Mouse (Mus musculus) gastrocnemius, postnatal 10 days (tissue): ENCODE results near the gene Pygm. TPM values are rescaled to one million over a fixed set of nuclear protein-coding genes. Genes with fewer than 3 reads are reported as not detected.

Experiments
- DNase-seq: peaks from one replicate; pipeline ENCODE4 v3.0.0; 2021; ENCODE audit warnings: mixed read lengths
- long read RNA-seq, 2 experiments: library from polyadenylated mRNA; stranded (forward); transcript quantifications; one replicate each; pipeline ENCODE4 v2.0.0; 2021
- total RNA-seq, 2 experiments: library from RNA; stranded (reverse); gene quantifications; 2 replicates each; pipeline ENCODE4 v1.2.3; 2021

The Pygm gene
- total RNA-seq = 1,000 to 10,000 TPM; 3,066 to 3,425 TPM
- long read RNA-seq, experiment 1, transcript Pygm-201 (20 exons, 2,874 nt) = major isoform, 1,189 of 1,738 reads
- long read RNA-seq, experiment 1, partial matches to known transcripts = 507 of 1,738 reads
- long read RNA-seq, experiment 1, other reads (novel, unspliced or antisense) = 40 of 1,738 reads
- long read RNA-seq, experiment 2, transcript Pygm-201 (20 exons, 2,874 nt) = major isoform, 1,134 of 1,708 reads
- long read RNA-seq, experiment 2, partial matches to known transcripts = 537 of 1,708 reads
- long read RNA-seq, experiment 2, other reads (novel, unspliced or antisense) = 35 of 1,708 reads

DNA sequence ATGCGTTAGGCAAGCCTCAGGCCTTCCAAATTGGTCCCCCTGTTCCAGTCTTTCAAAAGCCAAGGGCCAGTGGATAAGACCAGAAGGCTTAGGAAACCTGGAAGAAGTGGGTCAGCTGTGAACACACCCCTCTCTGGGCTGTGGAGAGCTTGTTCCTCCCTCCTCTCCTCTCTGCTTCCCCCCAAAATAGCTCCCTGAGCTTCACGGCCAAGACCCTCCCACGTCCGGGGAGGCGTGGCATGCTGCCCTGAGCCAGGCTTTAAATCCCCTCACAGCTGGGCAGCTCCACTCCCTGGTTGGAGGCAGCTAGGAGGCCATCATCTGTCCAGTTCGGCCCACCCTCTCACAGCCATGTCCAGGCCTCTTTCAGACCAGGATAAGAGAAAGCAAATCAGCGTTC, at the start of gene Pygm:
TSS of gene Pygm (plus strand) at position 272 of the 400 bp plus-strand sequence.
- DNase-seq = peak; percentile 90

DNA sequence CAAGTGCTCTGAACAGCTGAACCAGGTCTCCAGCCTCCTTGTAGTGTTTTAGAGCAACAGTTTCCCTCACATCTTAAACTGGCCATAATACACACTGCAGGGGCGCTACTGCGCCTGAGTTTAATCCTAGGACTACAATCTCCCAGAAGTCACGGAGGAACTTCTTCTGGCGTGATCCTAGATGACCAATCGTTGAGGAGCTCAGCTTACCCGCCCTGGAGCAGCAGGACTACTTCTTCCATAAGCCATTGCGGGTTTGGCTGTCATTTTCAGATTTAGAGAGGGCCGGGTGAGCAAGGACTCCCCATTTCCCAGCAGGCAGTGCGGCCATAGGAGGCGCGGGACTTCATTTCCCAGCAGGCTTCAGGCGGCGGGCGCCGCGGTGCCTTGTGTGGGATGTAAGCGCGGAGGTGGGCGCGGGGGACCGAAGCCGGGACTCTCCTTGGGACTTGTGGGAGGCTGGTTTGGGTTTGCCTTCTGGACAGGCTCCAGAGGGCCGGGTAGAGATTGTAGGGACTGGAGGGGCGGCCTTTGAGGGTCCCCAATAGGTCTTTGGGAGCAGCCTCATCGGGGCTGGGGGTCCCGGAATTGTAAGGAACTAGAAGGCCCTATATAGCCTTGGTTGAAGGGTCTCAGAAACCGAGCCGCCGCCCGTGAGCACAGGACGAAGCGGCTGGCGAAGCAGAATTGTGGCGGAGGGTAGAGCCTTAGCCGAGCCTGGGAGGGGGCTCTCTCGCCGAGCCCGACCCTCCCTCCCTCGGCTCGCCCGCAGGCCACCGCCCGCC, 49.3 kb upstream of the Pygm start, which contains the start of gene Men1:
TSS of gene Men1 (plus strand) at position 307 of the 785 bp plus-strand sequence.
- peak; percentile 83 for DNase-seq

DNA sequence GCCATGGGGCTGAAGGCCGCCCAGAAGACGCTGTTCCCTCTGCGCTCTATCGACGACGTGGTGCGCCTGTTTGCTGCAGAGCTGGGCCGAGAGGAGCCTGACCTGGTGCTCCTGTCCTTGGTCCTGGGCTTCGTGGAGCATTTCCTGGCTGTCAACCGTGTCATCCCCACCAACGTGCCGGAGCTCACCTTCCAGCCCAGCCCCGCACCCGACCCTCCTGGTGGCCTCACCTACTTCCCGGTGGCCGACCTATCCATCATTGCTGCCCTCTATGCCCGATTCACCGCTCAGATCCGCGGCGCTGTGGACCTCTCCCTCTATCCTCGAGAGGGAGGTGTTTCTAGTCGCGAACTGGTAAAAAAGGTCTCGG, 48.8 kb upstream of the Pygm start:
- DNase-seq = no peak

GRCm38 (mm10) chr19:6336920-6337319, 47.3 kb upstream of the Pygm start:
- DNase-seq = peak; percentile 4

DNA sequence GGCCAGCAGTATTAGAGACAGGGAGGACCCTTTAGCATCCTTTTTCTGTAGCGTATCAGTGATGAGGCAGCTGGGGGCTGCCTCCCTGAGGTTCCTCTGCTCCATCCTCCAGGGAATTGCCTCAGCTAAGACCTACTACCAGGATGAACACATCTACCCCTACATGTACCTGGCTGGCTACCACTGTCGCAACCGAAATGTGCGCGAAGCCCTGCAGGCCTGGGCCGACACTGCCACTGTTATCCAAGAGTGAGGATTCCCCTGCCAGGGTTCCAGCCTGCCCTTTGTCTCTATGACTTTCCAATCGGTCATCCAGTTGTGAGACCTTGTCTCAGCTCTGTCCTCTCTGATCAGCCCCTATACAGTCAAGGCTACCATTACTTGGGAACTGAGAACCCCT, 46.0 kb upstream of the Pygm start:
- no peak for DNase-seq

- no peak for DNase-seq
Measured at GRCm38 (mm10) chr19:6338716-6339115, 45.5 kb upstream of the Pygm start.

GRCm38 (mm10) chr19:6339191-6339590, 45.0 kb upstream of the Pygm start:
- no peak for DNase-seq

GRCm38 (mm10) chr19:6339890-6340504, 44.2 kb upstream of the Pygm start:
- DNase-seq = no peak

GRCm38 (mm10) chr19:6340524-6341452, 43.4 kb upstream of the Pygm start, which contains the start of gene Map4k2:
TSS of gene Map4k2 (plus strand) at chr19:6341135.
- peak; percentile 87 for DNase-seq

- no peak for DNase-seq
Measured at GRCm38 (mm10) chr19:6341453-6342077, 42.6 kb upstream of the Pygm start.

GRCm38 (mm10) chr19:6342276-6342933, 41.8 kb upstream of the Pygm start:
- DNase-seq = no peak

GRCm38 (mm10) chr19:6343066-6343925, 40.9 kb upstream of the Pygm start:
- no peak for DNase-seq

GRCm38 (mm10) chr19:6343996-6344395, 40.2 kb upstream of the Pygm start:
- DNase-seq = no peak

DNA sequence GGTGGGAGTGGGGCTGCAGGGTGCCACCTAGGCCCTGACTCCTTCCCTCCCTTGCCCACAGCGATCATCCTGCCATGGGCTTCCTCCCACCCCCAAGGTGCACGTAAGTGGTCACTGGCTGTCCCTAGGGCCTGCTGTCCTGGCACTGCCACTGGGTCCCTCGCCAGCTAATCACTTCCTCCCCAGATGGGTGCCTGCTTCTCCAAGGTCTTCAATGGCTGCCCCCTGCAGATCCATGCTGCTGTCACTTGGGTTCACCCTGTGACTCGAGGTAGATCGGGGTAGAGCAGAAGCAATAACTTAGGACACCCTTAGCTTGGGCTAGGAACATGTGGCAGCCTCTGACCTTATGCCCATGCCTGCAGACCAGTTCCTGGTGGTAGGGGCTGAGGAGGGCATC, 38.2 kb upstream of the Pygm start:
- DNase-seq = no peak

- DNase-seq = no peak
Measured at GRCm38 (mm10) chr19:6346661-6347060, 37.5 kb upstream of the Pygm start.

DNA sequence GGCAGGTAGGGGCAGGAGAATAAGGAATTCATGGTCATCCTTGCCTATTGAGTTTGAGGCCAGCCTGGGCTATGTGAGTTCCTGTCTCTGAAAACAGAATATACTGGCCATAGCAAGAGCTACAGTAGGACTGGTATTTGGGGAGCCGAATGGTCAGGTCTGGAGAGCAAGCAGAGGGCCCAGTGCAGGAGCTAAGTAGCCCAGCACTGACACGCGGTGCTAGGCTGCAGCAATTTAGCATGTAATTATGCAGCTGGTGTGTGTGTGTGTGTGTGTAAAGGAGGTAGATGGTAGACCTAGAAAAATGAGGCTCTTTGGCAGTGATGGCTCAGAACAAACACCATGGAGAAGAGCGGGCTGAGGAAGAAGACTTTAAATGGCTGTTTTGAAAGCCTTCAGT, 36.6 kb upstream of the Pygm start:
- DNase-seq = no peak

GRCm38 (mm10) chr19:6348717-6349116, 35.5 kb upstream of the Pygm start:
- DNase-seq = no peak

GRCm38 (mm10) chr19:6349215-6349983, 34.8 kb upstream of the Pygm start:
- no peak for DNase-seq
